Mouse (Mus musculus): Measurements from ENCODE around the gene Naa25.

The Naa25 gene

GRCm38 (mm10) chr5:121452906-121453305, 55.2 kb downstream of the Naa25 start:
- DNase-seq (ENCODE audit: low spot score in 2 of 2), result no peak

GRCm38 (mm10) chr5:121453743-121454502, 56.2 kb downstream of the Naa25 start:
- no peak for DNase-seq (ENCODE audit: low spot score in 2 of 2)

- no peak for DNase-seq (ENCODE audit: low spot score in 2 of 2)
These were observed 56.7 kb downstream of the Naa25 start for GRCm38 (mm10) chr5:121454503-121454782.

DNA sequence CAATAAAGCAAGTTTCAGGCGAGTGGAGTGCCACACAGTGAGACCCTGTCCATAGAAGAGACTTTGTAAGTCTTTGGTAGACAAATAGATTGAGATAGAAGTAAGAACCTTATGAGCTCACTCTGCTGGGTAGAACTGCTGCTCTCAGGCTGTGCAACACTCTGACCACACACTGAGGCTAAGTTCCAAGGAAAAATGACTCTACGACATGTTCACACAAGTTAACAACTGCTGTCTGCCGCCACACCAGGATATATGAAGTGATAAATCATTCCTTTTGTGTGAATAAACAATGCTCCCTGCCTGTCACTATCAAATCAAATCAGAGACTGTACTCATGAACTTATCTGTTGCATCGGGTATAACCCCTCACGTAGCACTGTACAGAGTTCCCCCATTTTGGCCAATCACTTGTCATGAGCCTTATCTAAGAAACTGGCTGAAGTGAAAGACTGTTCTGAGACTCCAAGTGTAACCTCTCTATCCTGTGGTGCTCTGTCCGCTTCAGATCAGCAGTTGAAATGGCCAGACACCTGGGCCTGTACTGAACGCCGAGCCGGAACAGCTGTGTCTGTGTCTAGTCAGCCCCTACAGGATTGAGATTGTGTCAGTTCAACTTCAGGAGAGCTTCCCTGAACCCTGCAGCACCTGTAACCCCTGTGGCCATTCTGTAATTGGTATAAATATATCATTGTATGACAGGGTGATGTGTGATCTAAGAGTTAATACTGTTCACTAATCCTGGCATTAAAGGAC, 58.0 kb downstream of the Naa25 start:
- no peak for DNase-seq (ENCODE audit: low spot score in 2 of 2)

GRCm38 (mm10) chr5:121461339-121462170, 63.8 kb downstream of the Naa25 start:
- DNase-seq (ENCODE audit: low spot score in 2 of 2), result no peak

DNA sequence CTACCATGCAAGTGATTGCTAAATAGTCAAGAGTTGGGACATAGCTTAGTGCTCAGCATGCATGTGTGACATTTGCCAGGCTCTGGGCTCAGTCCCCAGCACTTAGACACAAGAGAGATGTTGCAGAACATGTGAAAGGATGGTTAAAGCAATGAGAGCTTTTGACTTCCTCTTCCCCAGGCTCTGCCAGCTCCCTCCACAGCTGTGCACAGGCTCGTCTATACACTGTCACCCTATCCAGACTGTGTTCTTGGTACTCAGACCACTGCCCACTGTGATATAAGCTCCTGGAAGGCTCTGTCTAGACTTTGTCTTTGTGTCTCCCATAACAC, 64.4 kb downstream of the Naa25 start:
- no peak for DNase-seq (ENCODE audit: low spot score in 2 of 2)

- no peak for DNase-seq (ENCODE audit: low spot score in 2 of 2)
These were observed 65.2 kb downstream of the Naa25 start for GRCm38 (mm10) chr5:121462967-121463366.

DNA sequence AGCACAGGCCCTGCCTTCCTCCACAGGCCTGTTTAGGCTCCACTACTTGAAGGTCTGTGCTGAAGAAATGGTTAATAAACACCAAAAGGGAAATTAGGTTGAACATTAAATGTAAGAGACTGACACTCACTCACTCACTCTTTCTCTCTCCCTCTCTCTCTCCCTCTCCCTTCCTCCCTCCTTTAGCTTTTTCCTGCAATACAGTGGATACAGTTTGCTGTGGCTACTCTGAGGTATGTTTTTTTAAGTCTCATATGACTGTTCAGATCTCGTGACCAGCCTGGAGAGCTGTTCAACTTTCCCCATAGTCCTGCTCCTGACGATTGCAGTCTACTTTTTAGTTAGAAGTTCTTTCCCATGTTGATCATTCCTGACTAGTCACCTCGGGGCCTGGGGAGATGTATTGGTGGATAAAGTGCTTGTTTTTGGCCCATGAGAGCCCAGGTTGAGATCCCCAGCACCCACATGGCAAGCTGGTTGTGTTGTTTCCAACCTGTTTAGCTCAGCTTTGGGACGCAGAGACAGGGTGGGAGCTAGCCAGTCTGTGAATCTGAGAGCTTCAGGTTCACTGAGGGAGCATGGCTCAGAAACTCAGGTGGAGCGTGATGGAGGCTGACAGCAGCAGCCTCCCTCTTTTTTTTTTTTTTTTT, 66.0 kb downstream of the Naa25 start:
- DNase-seq (ENCODE audit: low spot score in 2 of 2), result no peak

DNA sequence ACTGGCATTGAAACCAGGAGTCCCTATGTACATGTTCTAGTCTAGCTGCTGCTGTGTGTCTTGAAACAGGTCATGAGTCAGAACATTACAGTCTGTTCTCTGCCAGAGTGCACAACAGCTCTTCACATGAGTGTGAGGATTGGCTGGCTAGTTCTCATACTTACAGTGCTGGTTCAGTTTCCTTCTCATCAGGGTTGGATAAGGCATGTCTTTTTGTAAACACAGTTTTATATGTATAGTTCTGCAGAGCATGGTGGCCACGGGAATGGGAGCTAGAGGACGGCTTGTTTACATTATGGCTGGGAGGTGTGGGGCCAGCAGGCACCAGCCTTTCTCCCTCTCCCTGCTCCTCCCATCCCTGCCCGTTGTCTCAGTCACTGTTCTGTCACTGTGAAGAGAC, 71.8 kb downstream of the Naa25 start:
- DNase-seq (ENCODE audit: low spot score in 2 of 2), result no peak

DNA sequence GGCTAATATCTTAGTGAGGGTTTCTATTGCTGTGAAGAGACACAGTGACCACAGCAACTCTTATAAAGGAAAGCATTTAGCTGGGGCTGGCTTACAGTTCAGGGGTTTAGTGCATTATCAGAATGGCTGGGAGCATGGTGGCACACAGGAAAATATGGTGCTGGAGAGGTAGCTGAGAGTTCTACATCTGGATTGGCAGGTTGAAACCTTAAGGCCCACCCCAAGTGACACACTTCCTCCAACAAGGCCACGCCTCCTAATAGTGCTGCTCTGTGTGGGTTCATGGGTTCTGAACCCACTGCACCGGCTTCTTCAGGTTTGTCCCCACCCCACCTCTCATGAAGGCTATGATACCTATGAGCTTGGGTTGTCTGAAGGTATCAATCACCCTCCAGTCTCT, 74.7 kb downstream of the Naa25 start:
- DNase-seq (ENCODE audit: low spot score in 2 of 2), result no peak

DNA sequence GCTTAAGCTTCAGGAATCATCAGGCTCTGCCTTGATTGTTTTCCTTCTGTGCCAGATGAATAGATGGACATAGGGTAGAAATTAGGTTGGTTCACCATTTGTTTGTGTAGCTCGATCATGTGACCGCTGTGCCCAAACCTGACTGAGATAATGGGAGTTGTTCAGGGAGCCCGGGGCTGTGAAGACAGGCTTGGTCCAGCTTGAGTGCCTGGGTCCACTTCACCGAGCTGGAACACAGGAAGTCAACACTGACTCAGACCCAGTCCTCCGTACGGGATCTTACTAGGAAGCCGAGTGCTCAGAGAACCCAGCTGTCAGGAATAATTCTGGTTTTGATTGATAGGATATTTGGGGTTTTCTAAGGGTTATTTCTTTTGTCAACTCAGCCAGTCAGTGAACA, 76.9 kb downstream of the Naa25 start:
- DNase-seq (ENCODE audit: low spot score in 2 of 2), result no peak

DNA sequence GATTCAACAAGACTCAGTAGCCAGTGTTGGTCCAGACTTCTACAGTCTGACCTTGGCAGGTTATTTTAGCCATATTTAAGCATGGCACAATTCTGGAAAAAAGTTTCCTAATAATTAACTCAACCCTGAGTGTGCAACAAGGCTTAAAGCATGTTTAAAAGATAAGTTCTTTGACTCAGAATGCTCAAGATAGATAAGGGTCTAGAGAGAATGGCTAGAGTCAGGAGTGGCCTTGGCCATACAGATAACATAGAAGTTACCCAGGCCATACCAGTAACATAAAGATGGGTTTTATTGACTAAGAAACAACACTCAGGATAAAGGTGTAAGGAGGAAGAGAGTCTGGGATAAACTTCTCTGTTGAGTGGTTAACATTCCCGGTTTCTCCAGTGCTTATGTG, 78.3 kb downstream of the Naa25 start:
- DNase-seq (ENCODE audit: low spot score in 2 of 2), result no peak

DNA sequence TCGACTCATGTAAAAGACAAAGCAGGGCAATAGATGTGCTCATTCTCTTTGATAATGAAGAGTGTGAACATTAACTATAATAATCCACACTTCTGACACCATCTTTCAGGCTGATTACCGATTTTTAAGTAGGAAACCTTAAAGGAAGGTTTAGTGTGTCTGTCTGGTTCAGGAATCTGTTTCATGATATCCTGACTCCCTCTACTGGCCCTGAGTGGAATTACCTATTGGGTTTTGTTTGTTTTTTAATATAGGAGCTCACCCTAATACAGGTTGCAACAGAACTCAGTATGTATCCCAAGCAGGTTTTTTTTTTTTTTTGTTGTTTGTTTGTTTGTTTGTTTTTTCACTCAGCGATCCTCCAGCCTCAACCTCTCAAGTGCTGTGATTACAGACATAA, 79.9 kb downstream of the Naa25 start:
- peak; percentile 20 to 36 for DNase-seq (ENCODE audit: low spot score in 2 of 2)

- DNase-seq (ENCODE audit: low spot score in 2 of 2), result no peak
These were observed 87.1 kb downstream of the Naa25 start for GRCm38 (mm10) chr5:121484801-121485200.

DNA sequence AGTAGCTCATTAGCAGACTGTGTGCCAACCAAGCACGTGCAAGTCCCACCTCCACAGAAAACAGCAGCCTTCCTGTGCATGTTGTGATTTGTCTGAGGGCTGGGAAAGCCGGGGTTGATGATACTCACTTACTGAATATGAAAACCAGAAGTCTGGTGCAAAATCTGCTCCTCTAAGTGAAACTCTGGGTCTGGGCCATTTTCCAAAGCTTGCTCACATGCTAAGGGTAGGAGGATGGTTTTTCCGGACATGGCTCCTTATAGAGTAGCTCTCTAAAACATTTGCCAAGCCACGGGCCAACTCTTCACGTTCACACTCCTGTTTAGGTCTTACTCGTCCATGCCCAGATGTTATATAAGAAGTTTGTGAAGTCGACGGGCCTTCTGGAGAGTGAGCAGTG, 95.6 kb downstream of the Naa25 start:
- DNase-seq (ENCODE audit: low spot score in 2 of 2), result no peak
